Mouse (Mus musculus) left cerebral cortex, adult 2 months (tissue): ENCODE measurements around the gene Ifngr2. TPM values are rescaled to one million over a fixed set of nuclear protein-coding genes. Genes with fewer than 3 reads are reported as not detected.

ENCODE experiments used
- DNase-seq, 2 experiments: peaks; one replicate each; pipeline ENCODE4 v3.0.0; 2021 to 2022; ENCODE audit warnings: low spot score in 2 of 2, mixed read lengths in 1 of 2; ENCODE audit errors: extremely low spot score in 1 of 2
- H3K27ac ChIP-seq: fragments of 200-600 bp; 2 replicates; pipeline ENCODE4 v1.8.1; 2022
- H3K4me3 ChIP-seq: fragments of 200-600 bp; 2 replicates; pipeline ENCODE4 v1.8.1; 2022
- CTCF ChIP-seq: fragments of 200-600 bp; IDR thresholded peaks from 2 replicates; pipeline ENCODE4 v1.8.1; 2022; ENCODE audit warnings: antibody characterized with exemption, mild to moderate bottlenecking, moderate library complexity
- intact Hi-C: fragments of 180-260 bp; cut with DNase I; formaldehyde crosslinking; loops from one replicate; pipeline ENCODE4 v1.15.1; 2025
- microRNA-seq, 2 experiments: library from miRNA; unstranded; fragments of <30 nt; microRNA quantifications; one replicate each; pipeline ENCODE4 v1.2.0; 2021
- total RNA-seq, 2 experiments: library from RNA; stranded (reverse); gene quantifications; 2 replicates each; pipeline ENCODE4 v1.2.3; 2021

Gene Ifngr2
- total RNA-seq, 2 experiments from 2014 or later, result 30.0 to 32.7 TPM

DNA sequence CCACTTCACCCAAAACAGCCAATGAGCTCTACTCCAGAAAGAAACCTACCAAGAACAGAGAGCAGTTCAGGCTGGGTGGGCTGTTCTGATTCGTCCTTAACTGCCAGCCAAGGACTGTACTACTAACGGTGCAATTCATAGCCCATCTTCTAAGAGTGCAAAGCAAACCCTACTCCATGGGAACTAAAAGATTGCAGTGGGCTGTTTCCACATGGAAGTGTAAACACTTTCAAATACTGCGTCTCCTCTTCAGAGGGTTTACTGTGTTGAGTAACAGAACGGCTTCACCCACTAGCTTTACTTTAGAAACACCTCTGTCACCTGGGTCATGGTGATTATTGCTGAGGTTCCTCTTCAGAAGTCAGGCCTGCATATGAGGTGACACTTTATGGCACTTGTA is 54.2 kb downstream of the Ifngr2 start:
- DNase-seq, result no peak
- no peak overlapping the region for H3K27ac ChIP-seq
- TF ChIP-seq CTCF, result no peak
- intact Hi-C loops, result no loop called here
- H3K4me3 ChIP-seq, result no peak overlapping the region

GRCm38 (mm10) chr16:91601693-91602092 is 54.8 kb downstream of the Ifngr2 start:
- intact Hi-C loops, result no loop called here
- no peak for TF ChIP-seq CTCF
- Histone ChIP-seq H3K27ac (no peak overlapping the region), H3K4me3 (no peak overlapping the region)
- DNase-seq, result no peak

DNA sequence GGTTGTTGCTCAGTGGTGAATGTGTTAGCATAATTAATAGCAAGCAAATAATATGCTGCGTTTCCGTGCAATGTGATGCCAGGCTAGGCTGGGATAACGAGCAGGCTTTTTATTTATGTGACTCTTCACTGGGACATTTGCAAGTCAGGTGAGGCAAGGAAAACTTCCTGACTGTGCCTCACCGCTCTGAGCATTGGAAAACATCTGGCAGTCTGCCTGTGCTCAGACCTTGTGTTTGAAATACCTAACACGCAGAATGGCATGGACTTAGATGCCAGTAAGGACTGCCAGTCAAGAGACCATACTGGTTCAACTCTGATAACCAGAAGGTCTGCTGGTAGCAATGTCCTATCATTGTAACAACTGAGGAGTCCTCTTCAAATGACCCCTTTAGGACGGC is 58.3 kb downstream of the Ifngr2 start:
- no peak overlapping the region for H3K27ac ChIP-seq
- no peak for TF ChIP-seq CTCF

DNA sequence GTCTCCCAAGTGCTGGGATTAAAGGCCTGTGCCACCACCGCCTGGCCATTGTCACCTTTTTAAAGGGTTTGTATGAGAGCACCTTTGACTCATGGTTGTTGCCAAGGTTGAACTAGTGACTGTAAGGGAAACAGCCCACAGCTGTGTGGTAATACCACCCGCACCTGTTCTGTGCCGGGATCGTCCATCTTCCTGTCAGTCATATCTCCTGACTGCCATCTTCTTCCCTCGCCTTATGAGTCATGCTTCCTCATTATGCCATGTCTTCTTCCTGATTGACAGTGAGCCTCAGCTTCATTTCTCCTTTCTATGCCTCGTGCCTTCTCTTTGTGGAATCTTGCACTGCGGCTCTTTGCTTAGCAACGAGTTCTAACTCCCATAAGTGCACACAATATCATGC is 60.1 kb downstream of the Ifngr2 start:
- TF ChIP-seq CTCF, result no peak
- H3K4me3 ChIP-seq, result no peak overlapping the region
- H3K27ac ChIP-seq, result no peak overlapping the region
- no peak for DNase-seq
- intact Hi-C loops, result no loop called here

More for the DNA sequence above, 58.3 kb downstream of the Ifngr2 start:
- DNase-seq, result no peak
- intact Hi-C loops, result no loop called here
- no peak overlapping the region for H3K4me3 ChIP-seq

GRCm38 (mm10) chr16:91609501-91610245 is 62.8 kb downstream of the Ifngr2 start:
- no peak for DNase-seq
- intact Hi-C loops, result no loop called here
- H3K27ac ChIP-seq, result no peak overlapping the region
- no peak; the same call in 1 of the 2 replicates for TF ChIP-seq CTCF
- no peak overlapping the region for H3K4me3 ChIP-seq

GRCm38 (mm10) chr16:91611248-91611647 is 64.4 kb downstream of the Ifngr2 start:
- intact Hi-C loops, result no loop called here
- H3K27ac ChIP-seq, result no peak overlapping the region
- DNase-seq, result no peak
- no peak overlapping the region for H3K4me3 ChIP-seq
- TF ChIP-seq CTCF, result no peak

- no peak for TF ChIP-seq CTCF
- Histone ChIP-seq H3K27ac (no peak overlapping the region), H3K4me3 (no peak overlapping the region)
- no peak for DNase-seq
- intact Hi-C loops, result no loop called here
Observed at GRCm38 (mm10) chr16:91612525-91612924, 65.7 kb downstream of the Ifngr2 start.

DNA sequence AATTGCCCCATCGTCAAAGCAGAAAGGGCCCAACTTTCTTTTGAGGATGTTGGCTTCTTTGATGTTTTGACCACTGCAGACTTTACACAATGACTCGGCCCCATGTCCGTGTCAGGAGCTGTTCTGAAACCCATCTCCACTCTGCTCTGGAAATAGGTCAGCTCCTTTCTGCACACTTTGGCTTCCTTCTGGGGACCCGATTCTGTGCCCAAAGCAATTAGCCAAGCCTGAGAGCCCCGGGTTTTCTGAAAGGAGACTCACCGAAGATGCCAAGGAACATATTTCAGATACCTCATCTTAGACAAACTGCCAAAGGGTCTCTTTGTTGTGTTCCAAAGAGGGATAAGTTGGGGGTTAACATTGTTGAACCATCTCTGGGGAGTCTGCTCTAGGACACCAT is 67.7 kb downstream of the Ifngr2 start:
- no peak overlapping the region for H3K4me3 ChIP-seq
- DNase-seq, result no peak
- no peak for TF ChIP-seq CTCF
- intact Hi-C loops, result no loop called here
- H3K27ac ChIP-seq, result no peak overlapping the region

Small RNA genes lying within 50 kb of the gene (microRNA-seq; reads per million reads assigned to microRNA genes)
- gene Mir6367, result 0 reads per million in 2 experiments

Other genes with a start within 250 kb of the Ifngr2 start
- 10 to 100 TPM; 20.2 to 20.3 TPM for gene Ifnar2, start 174.3 kb upstream of the Ifngr2 start, total RNA-seq
- gene Gm21970, start 155.4 kb upstream of the Ifngr2 start, total RNA-seq, result not detected
- gene Il10rb, start 140.9 kb upstream of the Ifngr2 start, total RNA-seq, result 1 to 10 TPM; 8.5 to 9.1 TPM
- gene Ifnar1, start 61.8 kb upstream of the Ifngr2 start, total RNA-seq, result 10 to 100 TPM; 45.2 TPM
- 10 to 100 TPM; 84.1 to 88.0 TPM for gene Tmem50b, start 50.7 kb downstream of the Ifngr2 start, total RNA-seq
- 1 to 10 TPM; 9.0 to 9.8 TPM for gene Dnajc28, start 72.0 kb downstream of the Ifngr2 start, total RNA-seq
- 10 to 100 TPM; 48.4 to 52.8 TPM for gene Gart, start 99.9 kb downstream of the Ifngr2 start, total RNA-seq
- 100 to 1,000 TPM; 221 to 228 TPM for gene Son, start 100.4 kb downstream of the Ifngr2 start, total RNA-seq
- gene Donson, start 141.7 kb downstream of the Ifngr2 start, total RNA-seq, result 10 to 100 TPM; 23.8 to 28.9 TPM
- 100 to 1,000 TPM; 107 to 108 TPM for gene Cryzl1, start 181.9 kb downstream of the Ifngr2 start, total RNA-seq
- 100 to 1,000 TPM; 133 to 156 TPM for gene Itsn1, start 182.2 kb downstream of the Ifngr2 start, total RNA-seq